In genomic region chr14:25167604-25168003, GRCm38 (mm10) we compare ENCODE assay signal across 11 mouse cellular contexts.
DNase-seq lines count a peak whose midpoint lies in the region; ATAC-seq lines count a peak whose summit lies in the region.
"Had no signal": no experiment of that assay in that cellular context is flagged by ENCODE, and none has a peak within 500 bp of the region (broad histone marks: within the 10 kb centered on the region; RNA-seq: fewer than 3 reads in every experiment).

No protein-coding gene starts in this region.

- WGBS in liver, embryonic 11.5 days, result 67% methylated on average over 4 of the region's 4 CpGs

- no peak for ATAC-seq in liver, embryonic 11.5 days (replicated peaks; ENCODE audit: low FRiP score)
- ATAC-seq: intestine, postnatal 0 days; liver, postnatal 0 days had no signal

- peak; percentile 36 for DNase-seq in heart, adult 8-10 months (ENCODE audit: low spot score)
- DNase-seq in heart, postnatal 36 days, result no peak
- peak; percentile 12 for DNase-seq in ovary, postnatal 36 days (ENCODE audit: low spot score)
- DNase-seq in ovary, adult 18-20 months (ENCODE audit: low spot score), result no peak
- DNase-seq in heart, postnatal 14 days, result peak; percentile 33 to 46
- peak; percentile 37 to 50 for DNase-seq in lung, postnatal 4 days
- no peak for DNase-seq in liver, embryonic 11.5 days (ENCODE audit: low spot score)
- no peak for DNase-seq in thymus, postnatal 25 days
- DNase-seq: gastrocnemius, postnatal 25 days; liver, postnatal 0 days had no signal

- no peak overlapping the region for H3K4me2 ChIP-seq in liver, embryonic 11.5 days

- no peak overlapping the region for H3K4me3 ChIP-seq in liver, embryonic 11.5 days (ENCODE audit: low read depth, low read length)

- no peak overlapping the region for H3K27ac ChIP-seq in liver, embryonic 11.5 days (ENCODE audit: low read depth, low read length)

- no peaks in the 10 kb centered on the region for H3K9me3 ChIP-seq in liver, embryonic 11.5 days (ENCODE audit: control insufficient read depth, low read length)

- intact Hi-C loops in heart, postnatal 36 days (cut with DNase I), result no loop called here
- intact Hi-C loops in heart, postnatal 14 days (cut with DNase I), result no loop called here

- no peaks in the 10 kb centered on the region for H3K4me1 ChIP-seq in liver, embryonic 11.5 days (replicated peaks; ENCODE audit: control insufficient read depth, insufficient read depth, low read length)

- no peaks in the 10 kb centered on the region for H3K36me3 ChIP-seq in liver, embryonic 11.5 days (ENCODE audit: control insufficient read depth, insufficient read depth, low read length)

- H3K27me3 ChIP-seq in liver, embryonic 11.5 days (replicated peaks; ENCODE audit: control insufficient read depth, insufficient read depth, low read length), result no peaks in the 10 kb centered on the region

- no peak overlapping the region for H3K9ac ChIP-seq in liver, embryonic 11.5 days (ENCODE audit: low read depth, low read length)
- H3K9ac ChIP-seq: liver, postnatal 0 days had no signal

Comparison
In these comparisons a context has a peak if more than half of its experiments do, and no peak if none do; other contexts are left out.
1. DNase-seq: peak in heart, adult 8-10 months (single experiment), ovary, postnatal 36 days (single experiment), heart, postnatal 14 days (2 of 2) and lung, postnatal 4 days (2 of 2); none in heart, postnatal 36 days (0 of 2), ovary, adult 18-20 months (single experiment), liver, embryonic 11.5 days (single experiment) and thymus, postnatal 25 days (single experiment).